In the genomic region with DNA sequence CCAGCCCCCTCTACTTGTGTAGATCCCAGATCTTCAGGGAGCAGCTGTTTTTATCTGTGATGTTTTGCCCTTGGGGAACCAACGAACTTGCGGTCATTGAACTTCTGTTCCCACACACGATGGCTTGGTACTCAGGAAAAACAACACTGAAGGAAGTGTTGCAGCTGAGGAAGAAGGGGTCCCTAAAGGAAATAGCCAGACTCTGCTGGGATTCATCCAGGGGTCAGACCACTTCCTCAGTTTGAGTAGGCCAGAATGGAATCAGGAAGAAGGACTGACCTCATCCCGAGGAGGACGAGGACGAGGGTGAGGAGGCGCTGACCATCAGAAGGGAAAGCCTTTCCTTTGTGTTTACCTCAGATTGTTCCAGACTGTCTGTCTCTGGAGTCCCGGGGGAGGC, we compare ENCODE assay signal across 12 mouse cellular contexts. TPM values are rescaled to one million over a fixed set of nuclear protein-coding genes. Genes with fewer than 3 reads are reported as not detected.
DNase-seq lines count a peak whose midpoint lies in the region; ATAC-seq and TF ChIP-seq lines count a peak whose summit lies in the region.
"Had no signal": no experiment of that assay in that cellular context is flagged by ENCODE, and none has a peak within 500 bp of the region (broad histone marks: within the 10 kb centered on the region; RNA-seq: fewer than 3 reads in every experiment).

No protein-coding gene starts in this region.

- no peak overlapping the region for H3K4me2 ChIP-seq in intestine, embryonic 16.5 days (ENCODE audit: low read depth, low read length)
- H3K4me2 ChIP-seq in liver, embryonic 15.5 days, result no peak overlapping the region
- no peak overlapping the region for H3K4me2 ChIP-seq in hindbrain, embryonic 13.5 days
- H3K4me2 ChIP-seq: midbrain, embryonic 13.5 days had no signal

- no peaks in the 10 kb centered on the region for H3K27me3 ChIP-seq in intestine, embryonic 16.5 days (replicated peaks; ENCODE audit: control insufficient read depth, insufficient read depth, low read length)
- no peaks in the 10 kb centered on the region for H3K27me3 ChIP-seq in liver, embryonic 15.5 days
- no peaks in the 10 kb centered on the region for H3K27me3 ChIP-seq in hindbrain, embryonic 13.5 days
- H3K27me3 ChIP-seq: midbrain, embryonic 13.5 days had no signal

- H3K4me1 ChIP-seq in intestine, embryonic 16.5 days (ENCODE audit: control insufficient read depth, insufficient read depth, low read length), result no peaks in the 10 kb centered on the region
- no peaks in the 10 kb centered on the region for H3K4me1 ChIP-seq in liver, embryonic 15.5 days (replicated peaks)
- H3K4me1 ChIP-seq in hindbrain, embryonic 13.5 days (replicated peaks), result no peaks in the 10 kb centered on the region
- H3K4me1 ChIP-seq: midbrain, embryonic 13.5 days had no signal

- intact Hi-C loops in gastrocnemius, adult 2 months (cut with DNase I), result no loop called here
- intact Hi-C loops in left cerebral cortex, postnatal 25 days (cut with DNase I), result no loop called here
- intact Hi-C loops in left cerebral cortex, postnatal 14 days (cut with DNase I), result no loop called here

- DNase-seq in adrenal gland, adult 8-10 months, result peak; percentile 56
- DNase-seq in gastrocnemius, adult 2 months, result peak; percentile 33
- DNase-seq in left cerebral cortex, postnatal 25 days (ENCODE audit: low spot score in 2 of 2), result no peak
- DNase-seq in left cerebral cortex, postnatal 14 days (ENCODE audit: low spot score in 2 of 2), result no peak
- DNase-seq: thymus, postnatal 25 days had no signal

- no peaks in the 10 kb centered on the region for H3K9me3 ChIP-seq in intestine, embryonic 16.5 days (ENCODE audit: control insufficient read depth, low read length)
- no peaks in the 10 kb centered on the region for H3K9me3 ChIP-seq in liver, embryonic 15.5 days (replicated peaks)
- H3K9me3 ChIP-seq in hindbrain, embryonic 13.5 days, result no peaks in the 10 kb centered on the region
- H3K9me3 ChIP-seq: midbrain, embryonic 13.5 days had no signal

- peak overlapping the region; percentile 56 for H3K27ac ChIP-seq in gastrocnemius, adult 2 months
- no peak overlapping the region for H3K27ac ChIP-seq in intestine, embryonic 16.5 days (ENCODE audit: low read length)
- H3K27ac ChIP-seq in liver, embryonic 15.5 days (replicated peaks), result no peak overlapping the region
- H3K27ac ChIP-seq in hindbrain, embryonic 13.5 days, result no peak overlapping the region
- H3K27ac ChIP-seq: midbrain, embryonic 13.5 days had no signal

- WGBS in intestine, embryonic 16.5 days, result 69% methylated on average over 8 of the region's 8 CpGs
- WGBS in liver, embryonic 15.5 days (ENCODE audit: insufficient replicate concordance), result 40% methylated on average over 8 of the region's 8 CpGs
- 77% methylated on average over 8 of the region's 8 CpGs for WGBS in hindbrain, embryonic 13.5 days

- H3K36me3 ChIP-seq in intestine, embryonic 16.5 days (ENCODE audit: control insufficient read depth, insufficient read depth, low read length), result peaks cover 17% of the 10 kb centered on the region
- H3K36me3 ChIP-seq in liver, embryonic 15.5 days (replicated peaks), result 0 out of 2 replicates have a peak, but pooled peaks cover 12% of the 10 kb centered on the region
- peaks cover 22% of the 10 kb centered on the region for H3K36me3 ChIP-seq in hindbrain, embryonic 13.5 days
- H3K36me3 ChIP-seq: midbrain, embryonic 13.5 days had no signal

- no peak overlapping the region for H3K4me3 ChIP-seq in gastrocnemius, adult 2 months
- no peak overlapping the region for H3K4me3 ChIP-seq in intestine, embryonic 16.5 days (ENCODE audit: low read length)
- H3K4me3 ChIP-seq in liver, embryonic 15.5 days (replicated peaks), result no peak overlapping the region
- no peak overlapping the region for H3K4me3 ChIP-seq in hindbrain, embryonic 13.5 days
- H3K4me3 ChIP-seq: midbrain, embryonic 13.5 days had no signal

- H3K9ac ChIP-seq in intestine, embryonic 16.5 days (ENCODE audit: low read depth, low read length), result no peak overlapping the region
- H3K9ac ChIP-seq in liver, embryonic 15.5 days, result no peak overlapping the region
- no peak overlapping the region for H3K9ac ChIP-seq in hindbrain, embryonic 13.5 days
- H3K9ac ChIP-seq: midbrain, embryonic 13.5 days had no signal

- no peak for TF ChIP-seq CTCF in gastrocnemius, adult 2 months (IDR thresholded peaks at IDR 0.05)

- ATAC-seq in intestine, embryonic 16.5 days, result peak; percentile 70
- ATAC-seq in liver, embryonic 15.5 days (ENCODE audit: insufficient read depth), result peak; percentile 51
- ATAC-seq in granulocyte monocyte progenitor cell, adult 5-6 weeks (replicated peaks; ENCODE audit: poor library complexity, severe bottlenecking), result no peak
- no peak for ATAC-seq in hindbrain, embryonic 13.5 days (ENCODE audit: low FRiP score)
- ATAC-seq: midbrain, embryonic 13.5 days had no signal

RNA-seq across cellular contexts. Expression of a gene that starts 49.4 kb away (rescaled TPM):
- total RNA-seq in adrenal gland, adult 8-10 months (2022), result not detected
- not detected for total RNA-seq in gastrocnemius, adult 2 months (2021)
- polyA plus RNA-seq in intestine, embryonic 16.5 days (2015; fragmentation: Nextera tagmentation; extraction: Ambion mirVana), result not detected in 2 replicates
- polyA plus RNA-seq in liver, embryonic 15.5 days (2015; fragmentation: Nextera tagmentation; extraction: Ambion mirVana), result not detected in 2 replicates
- total RNA-seq in granulocyte monocyte progenitor cell, adult 5-6 weeks (2014; fragmentation: Nextera tagmentation), result not detected in 2 replicates
- total RNA-seq in granulocyte monocyte progenitor cell, adult 5-6 weeks (2017), result not detected in 2 replicates
- total RNA-seq in left cerebral cortex, postnatal 25 days (2021), result not detected
- not detected in 2 replicates for polyA plus RNA-seq in hindbrain, embryonic 13.5 days (2015; fragmentation: Nextera tagmentation; extraction: Ambion mirVana)
- total RNA-seq in left cerebral cortex, postnatal 14 days (2021), result not detected
- total RNA-seq: gastrocnemius, adult 8-10 months; layer of hippocampus, postnatal 10 days had no signal
- polyA plus RNA-seq: midbrain, embryonic 13.5 days had no signal

Comparison
In these comparisons a context has a peak if more than half of its experiments do, and no peak if none do; other contexts are left out.
1. DNase-seq: peak in adrenal gland, adult 8-10 months (single experiment) and gastrocnemius, adult 2 months (single experiment); none in left cerebral cortex, postnatal 25 days (0 of 2) and left cerebral cortex, postnatal 14 days (0 of 2).
2. ATAC-seq: peak in intestine, embryonic 16.5 days (single experiment) and liver, embryonic 15.5 days (single experiment); none in granulocyte monocyte progenitor cell, adult 5-6 weeks (single experiment) and hindbrain, embryonic 13.5 days (single experiment).